Mouse (Mus musculus): Measurements from ENCODE around the gene Nme1.

Nme1 gene

GRCm38 (mm10) chr11:93968005-93968847 is at the start of gene Nme1, which contains the start of gene Gm20390:
Gene Nme1, minus strand, starts transcription at chr11:93968521.
Gene Gm20390, minus strand, starts transcription at chr11:93968293.
- peak; percentile 96 for DNase-seq

- no peak for DNase-seq
Measured at GRCm38 (mm10) chr11:94003346-94003745, 35.0 kb upstream of the Nme1 start.

DNA sequence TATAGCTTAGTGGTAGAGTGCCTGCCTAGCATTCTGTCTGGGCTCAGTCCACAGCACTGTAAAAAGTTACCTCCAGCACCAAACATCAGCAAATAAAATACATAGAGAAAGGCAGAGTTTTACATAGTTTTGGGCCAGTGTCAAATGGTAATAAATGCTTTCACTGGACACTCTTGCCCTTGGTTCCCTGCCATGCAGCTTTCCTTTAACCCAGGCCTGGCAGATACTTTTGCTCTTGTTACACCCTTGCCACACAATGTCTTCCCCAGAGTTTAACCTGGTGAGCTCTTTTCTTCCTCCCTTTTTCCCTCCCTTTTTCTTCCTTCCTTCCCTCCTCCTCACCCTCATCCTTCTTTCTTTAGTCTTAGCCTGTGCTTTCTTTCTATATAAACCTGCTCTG is 31.0 kb upstream of the Nme1 start:
- DNase-seq: no peak

DNA sequence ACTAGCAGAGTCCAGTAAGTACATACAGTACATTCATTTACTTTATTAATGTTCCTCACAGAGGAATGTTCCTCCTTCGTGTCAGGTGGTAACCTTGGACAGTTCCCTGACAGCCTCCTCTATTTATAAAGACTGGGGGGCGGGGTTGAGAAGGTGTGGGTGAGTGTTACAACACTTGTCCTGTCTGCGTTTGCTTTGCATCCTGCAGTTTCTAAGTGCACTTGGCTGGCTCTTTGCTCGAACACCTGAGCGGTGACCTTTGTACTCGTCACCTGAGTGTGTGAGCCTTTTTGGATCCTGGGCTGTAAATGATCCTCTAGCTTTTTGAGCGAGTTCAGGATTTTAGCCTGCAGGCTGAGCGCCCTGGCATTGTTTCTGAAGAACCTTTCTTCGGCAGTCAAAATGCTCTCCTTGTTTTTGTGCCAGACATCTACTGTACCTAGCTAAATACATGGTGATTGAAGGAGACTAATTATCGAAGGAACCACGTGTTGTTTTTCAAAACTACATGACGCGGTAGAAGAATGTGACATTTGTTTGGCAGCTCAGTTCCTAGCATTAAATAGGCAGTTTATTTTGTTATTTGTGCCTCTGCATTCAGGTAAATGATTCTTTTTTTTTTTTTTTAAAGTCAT is 28.9 kb upstream of the Nme1 start:
- peak; percentile 47 for DNase-seq

- peak; percentile 47 for DNase-seq
Measured at GRCm38 (mm10) chr11:93996306-93997140, 28.2 kb upstream of the Nme1 start.

DNA sequence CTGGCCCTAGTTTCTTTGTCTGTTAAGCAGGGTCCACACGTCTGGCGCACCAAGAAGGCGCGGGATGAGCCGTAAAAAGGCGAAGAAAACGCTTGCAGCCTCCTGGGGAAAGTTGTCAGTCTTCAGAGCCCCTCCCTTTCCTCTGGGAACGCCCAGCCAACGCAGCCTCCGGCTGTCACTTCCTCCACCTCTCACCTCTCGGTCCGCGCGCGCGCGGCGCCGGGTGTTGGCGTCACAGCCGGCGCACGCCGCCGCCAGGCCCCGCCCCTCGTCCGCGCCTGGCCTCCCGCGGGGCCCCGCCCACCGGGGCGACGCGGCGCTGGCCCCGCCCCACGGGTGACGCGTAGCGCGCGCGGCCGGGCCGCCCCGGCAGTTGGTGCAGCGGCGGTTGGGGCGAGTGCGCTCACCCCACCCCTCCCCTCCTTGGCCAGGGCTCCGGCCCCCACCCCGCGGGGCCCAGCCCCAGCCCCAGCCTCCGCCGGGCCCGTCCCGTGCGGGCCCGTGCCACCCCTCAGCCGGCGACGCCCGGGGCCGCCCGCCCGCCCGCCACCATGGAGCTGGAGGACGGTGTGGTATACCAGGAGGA is 27.5 kb upstream of the Nme1 start, which contains the start of gene Spag9:
Gene Spag9, plus strand, starts transcription at position 372 of the 586 bp plus-strand sequence.
- DNase-seq: peak; percentile 98

GRCm38 (mm10) chr11:93995111-93995719 is 26.9 kb upstream of the Nme1 start:
- DNase-seq: peak; percentile 81

GRCm38 (mm10) chr11:93994531-93994930 is 26.2 kb upstream of the Nme1 start:
- DNase-seq: no peak

GRCm38 (mm10) chr11:93988328-93989062 is 20.2 kb upstream of the Nme1 start:
- DNase-seq: peak; percentile 8

GRCm38 (mm10) chr11:93987625-93988327 is 19.5 kb upstream of the Nme1 start:
- no peak for DNase-seq

DNA sequence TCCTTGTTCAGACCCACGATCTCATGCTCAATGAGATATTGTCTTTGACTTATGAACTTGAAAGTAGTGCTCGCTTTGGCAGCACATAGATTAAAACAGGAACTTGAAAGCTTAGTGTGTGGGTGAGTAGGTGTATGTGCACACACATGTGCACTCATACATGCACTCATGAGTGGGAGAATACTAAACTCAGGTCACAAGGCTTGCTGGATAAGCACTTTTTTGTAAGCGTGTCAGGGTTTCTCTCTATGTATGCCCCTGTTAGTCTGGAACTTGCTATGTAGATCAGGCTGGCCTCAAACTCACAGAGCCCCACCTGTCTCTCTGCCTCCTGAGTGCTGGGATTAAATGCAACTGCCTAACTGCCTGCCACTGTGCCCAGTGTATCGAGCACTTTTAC is 18.7 kb upstream of the Nme1 start:
- DNase-seq: no peak

DNA sequence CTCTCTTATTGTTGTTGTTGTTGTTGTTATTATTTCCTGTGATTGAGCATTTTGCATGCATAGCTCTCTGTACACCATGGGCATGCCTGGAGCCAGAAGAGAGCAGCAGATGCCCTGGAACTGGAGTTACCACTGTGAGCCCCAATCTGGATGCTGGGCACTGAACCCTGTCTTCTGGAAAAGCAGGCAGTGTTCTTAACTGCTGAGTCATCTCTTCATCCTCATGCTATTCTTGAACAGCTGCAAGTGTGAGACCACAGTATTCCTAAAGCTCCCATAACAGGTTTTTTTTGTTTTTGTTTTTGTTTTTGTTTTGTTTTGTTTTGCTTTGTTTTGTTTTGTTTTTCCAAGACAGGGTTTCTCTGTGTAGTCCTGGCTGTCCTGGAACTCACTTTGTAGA is 18.0 kb upstream of the Nme1 start:
- DNase-seq: no peak

DNA sequence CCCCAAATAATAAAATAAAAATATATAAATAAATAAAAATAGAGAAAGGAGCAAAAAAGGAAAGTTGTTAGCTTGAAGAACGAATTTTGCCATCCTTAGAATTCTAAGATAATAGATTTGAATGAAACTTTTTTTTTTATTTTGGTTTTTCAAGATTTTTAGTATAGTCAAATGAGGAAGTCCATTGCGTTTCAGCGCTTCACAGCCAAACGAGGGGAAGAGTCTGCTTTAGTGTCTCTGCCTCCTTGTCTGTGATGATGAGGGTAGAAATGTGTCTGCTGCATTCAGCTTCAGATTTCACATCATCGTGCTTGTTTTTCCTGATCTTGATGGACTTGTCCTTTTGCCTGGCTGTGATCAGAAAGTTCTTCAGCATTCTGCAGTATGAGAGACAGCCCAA is 16.9 kb upstream of the Nme1 start:
- no peak for DNase-seq

GRCm38 (mm10) chr11:93984619-93985018 is 16.3 kb upstream of the Nme1 start:
- DNase-seq: no peak

- no peak for DNase-seq
Measured at GRCm38 (mm10) chr11:93979502-93980049, 11.3 kb upstream of the Nme1 start.

- DNase-seq: no peak
Measured at GRCm38 (mm10) chr11:93972951-93973350, 4.6 kb upstream of the Nme1 start.

DNA sequence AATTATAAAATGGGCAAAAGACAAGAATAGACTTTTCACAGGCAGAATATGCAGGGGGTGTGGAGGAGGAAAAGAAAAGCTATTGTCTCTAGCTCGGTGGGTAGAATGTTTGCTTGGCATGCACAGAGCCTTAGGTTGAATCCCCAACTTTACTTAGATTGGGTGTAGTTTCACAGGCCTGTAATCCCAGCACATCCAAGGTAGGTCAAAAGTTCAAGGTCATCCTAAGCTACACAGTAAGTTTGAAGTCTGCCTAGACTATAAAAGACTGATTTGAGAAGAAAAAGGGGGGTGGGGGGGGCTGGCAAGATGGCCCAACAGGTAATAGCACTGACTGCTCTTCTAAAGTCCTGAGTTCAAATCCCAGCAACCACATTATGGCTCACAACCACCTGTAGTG is 1.5 kb upstream of the Nme1 start:
- DNase-seq: no peak

- DNase-seq: no peak
Measured at GRCm38 (mm10) chr11:93969171-93969570, 850 bp upstream of the Nme1 start.

- no peak for DNase-seq
Measured at GRCm38 (mm10) chr11:93968848-93969128, 467 bp upstream of the Nme1 start.

DNA sequence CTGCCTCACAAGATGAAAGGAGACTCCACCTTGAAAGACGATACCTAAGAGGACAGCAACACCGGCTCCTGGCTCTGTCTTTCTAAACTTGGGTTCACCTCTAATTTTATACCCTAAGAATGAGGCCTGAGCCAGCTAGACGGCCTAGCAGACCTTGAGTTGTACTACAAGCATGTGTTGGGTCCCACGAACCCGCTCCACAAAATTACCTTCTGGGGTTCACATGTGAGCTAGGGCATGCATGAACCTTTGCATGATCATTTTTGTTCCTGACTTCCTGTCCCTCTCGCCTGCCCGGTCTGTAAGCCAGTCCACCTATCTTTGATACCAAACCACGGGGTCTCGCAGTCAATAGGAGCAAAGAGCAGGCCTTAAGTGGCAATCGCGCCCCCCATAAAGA is 940 bp downstream of the Nme1 start:
- DNase-seq: peak; percentile 30

GRCm38 (mm10) chr11:93965391-93965790 is 2.9 kb downstream of the Nme1 start:
- DNase-seq: no peak
